Mouse (Mus musculus) CH12.LX (cell line): ENCODE results near the gene Akap5. TPM values are rescaled to one million over a fixed set of nuclear protein-coding genes. Genes with fewer than 3 reads are reported as not detected.

ENCODE experiments used
- DNase-seq: peaks from one replicate; pipeline ENCODE4 v3.0.0-alpha.2; 2013; ENCODE audit errors: extremely low read depth
- H3K27ac ChIP-seq: 2 replicates; pipeline ENCODE4 v1.5.1; 2012; ENCODE audit warnings: low read depth, mild to moderate bottlenecking, control low read depth, moderate library complexity; ENCODE audit not compliant: insufficient read depth
- H3K27me3 ChIP-seq: replicated peaks from 2 replicates; pipeline ENCODE3; 2012; ENCODE audit warnings: inconsistent platforms
- H3K36me3 ChIP-seq, 2 experiments: replicated peaks in 1 of 2; 2 replicates each; pipeline versions ENCODE3 to v1.6.1; 2012; ENCODE audit warnings: inconsistent platforms in 1 of 2, low read length in 1 of 2, mild to moderate bottlenecking in 1 of 2, mixed read lengths in 1 of 2, moderate library complexity in 1 of 2; ENCODE audit not compliant: control insufficient read depth in 1 of 2, insufficient read depth in 1 of 2
- H3K4me1 ChIP-seq, 2 experiments: 2 replicates each; pipeline ENCODE4 v1.6.1; 2012; ENCODE audit warnings: inconsistent platforms in 1 of 2, moderate library complexity in 1 of 2; ENCODE audit not compliant: insufficient read depth in 2 of 2, control insufficient read depth in 1 of 2
- H3K4me2 ChIP-seq: 2 replicates; pipeline ENCODE4 v1.6.1; 2012; ENCODE audit warnings: low read depth, mild to moderate bottlenecking, control low read depth; ENCODE audit not compliant: poor library complexity, insufficient read depth, severe bottlenecking
- H3K4me3 ChIP-seq, 3 experiments: fragments of 150-350 bp in 1 of 3; sonication (generic) in 1 of 3; replicated peaks in 1 of 3; 2 replicates each; pipeline versions ENCODE3 to v1.5.1; 2011 to 2012; ENCODE audit warnings: low read depth in 2 of 3, low read length in 2 of 3, mild to moderate bottlenecking in 2 of 3, moderate library complexity in 2 of 3, control low read depth in 1 of 3, improper control_type of control experiment in 1 of 3, inconsistent platforms in 1 of 3, mixed read lengths in 1 of 3; ENCODE audit not compliant: poor library complexity in 1 of 3
- H3K79me2 ChIP-seq: replicated peaks from 2 replicates; pipeline ENCODE4 v1.6.1; 2012; ENCODE audit warnings: mild to moderate bottlenecking, moderate library complexity; ENCODE audit not compliant: control insufficient read depth, poor library complexity, insufficient read depth, severe bottlenecking; ENCODE audit errors: extremely low read depth
- H3K9ac ChIP-seq: 2 replicates; pipeline ENCODE4 v1.6.1; 2012; ENCODE audit warnings: low read depth, mild to moderate bottlenecking, control low read depth, moderate library complexity; ENCODE audit not compliant: insufficient read depth
- H3K9me3 ChIP-seq: replicated peaks from 2 replicates; pipeline ENCODE3; 2012; ENCODE audit warnings: low read length, inconsistent platforms, mixed read lengths
- CTCF ChIP-seq, 2 experiments: IDR thresholded peaks in 1 of 2; conservative IDR thresholded peaks in 1 of 2; 2 replicates each; pipeline ENCODE4 v1.5.1; 2011 to 2012; ENCODE audit warnings: low read depth in 2 of 2, low read length in 2 of 2, improper control_type of control experiment in 1 of 2, inconsistent platforms in 1 of 2, mild to moderate bottlenecking in 1 of 2, moderate library complexity in 1 of 2
- E2F4 ChIP-seq: IDR thresholded peaks from 2 replicates; pipeline ENCODE4 v1.6.1; 2011; ENCODE audit warnings: low read depth, low read length, improper control_type of control experiment; ENCODE audit not compliant: insufficient replicate concordance
- EP300 ChIP-seq: IDR thresholded peaks from 2 replicates; pipeline ENCODE4 v1.6.1; 2011; ENCODE audit warnings: low read length, improper control_type of control experiment
- GABPA ChIP-seq: IDR thresholded peaks from 2 replicates; pipeline ENCODE4 v1.6.1; 2012; ENCODE audit warnings: low read depth, low read length, improper control_type of control experiment, inconsistent platforms; ENCODE audit not compliant: insufficient replicate concordance
- HCFC1 ChIP-seq: IDR thresholded peaks from 2 replicates; pipeline ENCODE4 v1.6.1; 2012; ENCODE audit warnings: low read depth, mild to moderate bottlenecking, inconsistent platforms, low read length, improper control_type of control experiment
- JUND ChIP-seq: conservative IDR thresholded peaks from 2 replicates; pipeline ENCODE4 v1.6.1; 2011; ENCODE audit warnings: low read depth, low read length, improper control_type of control experiment
- MAFK ChIP-seq: IDR thresholded peaks from 2 replicates; pipeline ENCODE4 v1.6.1; 2011; ENCODE audit warnings: low read length, improper control_type of control experiment; ENCODE audit not compliant: insufficient replicate concordance
- MAZ ChIP-seq: IDR thresholded peaks from 2 replicates; pipeline ENCODE4 v1.6.1; 2012; ENCODE audit warnings: low read depth, mild to moderate bottlenecking, inconsistent platforms, low read length, improper control_type of control experiment, moderate library complexity
- NELFE ChIP-seq: IDR thresholded peaks from 2 replicates; pipeline ENCODE4 v1.6.1; 2011; ENCODE audit warnings: low read depth, low read length, improper control_type of control experiment
- NRF1 ChIP-seq: IDR thresholded peaks from 2 replicates; pipeline ENCODE4 v1.6.1; 2014; ENCODE audit warnings: low read depth, mild to moderate bottlenecking, inconsistent platforms, low read length, improper control_type of control experiment, moderate library complexity
- POLR2AphosphoS2 ChIP-seq: IDR thresholded peaks from 2 replicates; pipeline ENCODE4 v1.6.1; 2011; ENCODE audit warnings: low read depth, low read length, improper control_type of control experiment
- RCOR1 ChIP-seq: conservative IDR thresholded peaks from 2 replicates; pipeline ENCODE4 v1.6.1; 2012; ENCODE audit warnings: low read depth, mild to moderate bottlenecking, inconsistent platforms, low read length, improper control_type of control experiment
- SIN3A ChIP-seq: IDR thresholded peaks from 2 replicates; pipeline ENCODE4 v1.6.1; 2012; ENCODE audit warnings: low read length, improper control_type of control experiment, inconsistent platforms
- TBP ChIP-seq: conservative IDR thresholded peaks from 2 replicates; pipeline ENCODE4 v1.6.1; 2011; ENCODE audit warnings: low read depth, low read length, improper control_type of control experiment
- UBTF ChIP-seq: IDR thresholded peaks from 2 replicates; pipeline ENCODE4 v1.6.1; 2012; ENCODE audit warnings: low read depth, mild to moderate bottlenecking, inconsistent platforms, low read length, improper control_type of control experiment, moderate library complexity
- ZC3H11A ChIP-seq: IDR thresholded peaks from 2 replicates; pipeline ENCODE4 v1.6.1; 2012; ENCODE audit warnings: low read depth, mild to moderate bottlenecking, inconsistent platforms, low read length, improper control_type of control experiment
- ZKSCAN1 ChIP-seq: IDR thresholded peaks from 2 replicates; pipeline ENCODE4 v1.6.1; 2012; ENCODE audit warnings: low read depth, inconsistent platforms, low read length, improper control_type of control experiment, borderline replicate concordance
- dilution Hi-C: fragments of 300-500 bp; cut with MboI; formaldehyde crosslinking; loops from 2 replicates; pipeline ENCODE4 v1.14.3; 2020; ENCODE audit warnings: low sequenced_read_pairs; ENCODE audit not compliant: extremely low pct_unique_long_range_greater_than_20kb, extremely low pct_ligation_motif_present
- in situ Hi-C: fragments of 300-500 bp; cut with MboI; formaldehyde crosslinking; loops from 3 replicates; pipeline ENCODE4 v1.14.3; 2019; ENCODE audit warnings: low sequenced_read_pairs, low pct_ligation_motif_present, low pct_unique_long_range_greater_than_20kb, mixed read lengths
- polyA plus RNA-seq: library from polyadenylated mRNA; unstranded; fragments of >175 nt; gene quantifications from 2 replicates; pipeline ENCODE4 v1.2.1, GENCODE M21; 2012; ENCODE audit warnings: low read depth; ENCODE audit not compliant: insufficient read length
- total RNA-seq, 2 experiments: library from RNA; depleted of rRNA; stranded (reverse); fragments of 300-350 nt in 1 of 2; fragments of >200 nt in 1 of 2; gene quantifications; 2 replicates each; pipeline ENCODE4 v1.2.3; 2012 to 2014

Akap5 gene
- total and polyA plus RNA-seq, 3 experiments: 0.27 to 0.89 (median 0.38) TPM

GRCm38 (mm10) chr12:76328567-76329354, 4.1 kb downstream of the Akap5 start:
- no peak overlapping the region for H3K4me3 ChIP-seq
- H3K4me2 ChIP-seq: no peak overlapping the region
- peak overlapping the region; percentile 24 for H3K27ac ChIP-seq
- H3K9ac ChIP-seq: no peak overlapping the region
- H3K27me3 ChIP-seq: no peaks in the 10 kb centered on the region
- in situ Hi-C loops: loop anchor here (5.0 to 25.0 kb wide), 2 partner anchors 131 to 316 kb away; no protein-coding TSS in a partner anchor
- DNase-seq: no peak
- dilution Hi-C loops: no loop called here
- TF ChIP-seq MAZ: no peak
- no peak for TF ChIP-seq POLR2AphosphoS2
- H3K9me3 ChIP-seq: no peaks in the 10 kb centered on the region
- peaks cover 6 to 16% of the 10 kb centered on the region in 2 experiments; a peak in 2 of 4 replicates for H3K4me1 ChIP-seq
- no peaks in the 10 kb centered on the region for H3K79me2 ChIP-seq
- H3K36me3 ChIP-seq: peaks cover 10 to 64% of the 10 kb centered on the region in 2 experiments

- Histone ChIP-seq H3K79me2 (no peaks in the 10 kb centered on the region), H3K9me3 (no peaks in the 10 kb centered on the region), H3K9ac (no peak overlapping the region), H3K27ac (no peak overlapping the region), H3K4me2 (no peak overlapping the region), H3K4me1 (peaks cover 5 to 8% of the 10 kb centered on the region in 2 experiments; a peak in 2 of 4 replicates), H3K27me3 (no peaks in the 10 kb centered on the region), H3K4me3 (no peak overlapping the region), H3K36me3 (peaks cover 5 to 25% of the 10 kb centered on the region in 2 experiments)
- in situ Hi-C loops: loop anchor here (5.0 to 25.0 kb wide), 3 partner anchors 36 to 321 kb away; no protein-coding TSS in a partner anchor
- DNase-seq: no peak
- dilution Hi-C loops: no loop called here
- TF ChIP-seq NELFE: no peak
- no peak for TF ChIP-seq RCOR1
- TF ChIP-seq EP300: no peak
- TF ChIP-seq UBTF: no peak
- no peak for TF ChIP-seq CTCF (conservative IDR thresholded peaks at IDR 0.05 in 1 of 2, IDR thresholded peaks at IDR 0.05 in 1 of 2; ENCODE audit: low read depth in 2 of 2, low read length in 2 of 2)
- TF ChIP-seq TBP: no peak
- no peak for TF ChIP-seq MAFK
- no peak for TF ChIP-seq E2F4
- TF ChIP-seq GABPA: no peak
- no peak for TF ChIP-seq JUND
- no peak for TF ChIP-seq ZC3H11A
- no peak for TF ChIP-seq MAZ
- no peak for TF ChIP-seq ZKSCAN1
- TF ChIP-seq NRF1: no peak
- no peak for TF ChIP-seq HCFC1
- no peak for TF ChIP-seq SIN3A
Measured at GRCm38 (mm10) chr12:76333688-76334087, 9.0 kb downstream of the Akap5 start.
